Comparison of ENCODE assay signal across 26 mouse cellular contexts in the genomic region with DNA sequence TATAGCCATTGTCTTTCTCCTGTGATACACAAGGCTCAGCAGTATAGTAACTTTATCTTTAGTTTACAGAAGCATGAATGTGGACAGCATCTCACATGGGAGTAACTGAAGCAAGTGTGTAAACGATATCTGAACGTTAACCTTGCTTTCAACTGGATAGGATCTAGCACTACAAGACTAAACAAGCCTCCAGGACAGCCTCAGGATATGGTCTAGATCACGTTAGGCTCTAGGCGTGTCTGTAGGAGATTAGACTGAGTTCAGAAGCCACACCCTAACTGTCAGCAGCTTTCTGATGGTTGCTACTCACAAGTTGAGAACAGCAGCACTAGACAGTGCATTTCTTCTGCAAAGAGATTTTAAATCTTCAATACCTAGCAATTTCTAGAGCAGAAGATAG.
DNase-seq lines count a peak whose midpoint lies in the region; ATAC-seq and TF ChIP-seq lines count a peak whose summit lies in the region.
"Had no signal": no experiment of that assay in that cellular context is flagged by ENCODE, and none has a peak within 500 bp of the region (broad histone marks: within the 10 kb centered on the region; RNA-seq: fewer than 3 reads in every experiment).

No protein-coding gene starts in this region.

- no peak overlapping the region for H3K27ac ChIP-seq in stomach, embryonic 15.5 days
- H3K27ac ChIP-seq in stomach, postnatal 0 days (replicated peaks), result no peak overlapping the region
- no peak overlapping the region for H3K27ac ChIP-seq in liver, embryonic 13.5 days
- no peak overlapping the region for H3K27ac ChIP-seq in forebrain, embryonic 12.5 days
- H3K27ac ChIP-seq: embryonic facial prominence, embryonic 12.5 days; heart, embryonic 15.5 days; hindbrain, embryonic 14.5 days; midbrain, embryonic 15.5 days; neural tube, embryonic 13.5 days had no signal

- no peaks in the 10 kb centered on the region for H3K27me3 ChIP-seq in stomach, embryonic 15.5 days (replicated peaks)
- H3K27me3 ChIP-seq in stomach, postnatal 0 days (ENCODE audit: control insufficient read depth, insufficient read depth, low read length), result no peaks in the 10 kb centered on the region
- H3K27me3 ChIP-seq in liver, embryonic 13.5 days, result no peaks in the 10 kb centered on the region
- no peaks in the 10 kb centered on the region for H3K27me3 ChIP-seq in forebrain, embryonic 12.5 days
- H3K27me3 ChIP-seq: embryonic facial prominence, embryonic 12.5 days; heart, embryonic 15.5 days; megakaryocyte, embryonic 14.5 days; midbrain, embryonic 15.5 days; neural tube, embryonic 13.5 days had no signal

- no peak overlapping the region for H3K4me3 ChIP-seq in stomach, embryonic 15.5 days (replicated peaks)
- H3K4me3 ChIP-seq in stomach, postnatal 0 days (ENCODE audit: low read depth, low read length), result no peak overlapping the region
- H3K4me3 ChIP-seq in liver, embryonic 13.5 days (replicated peaks), result no peak overlapping the region
- H3K4me3 ChIP-seq in forebrain, embryonic 12.5 days (replicated peaks), result no peak overlapping the region
- H3K4me3 ChIP-seq: embryonic facial prominence, embryonic 12.5 days; heart, embryonic 15.5 days; megakaryocyte, embryonic 14.5 days; midbrain, embryonic 15.5 days; neural tube, embryonic 13.5 days had no signal

- no peak for DNase-seq in stomach, postnatal 0 days (ENCODE audit: low spot score)
- no peak for DNase-seq in liver, embryonic 13.5 days
- no peak for DNase-seq in embryo, embryonic 11 days
- DNase-seq in right cerebral cortex, adult 18-20 months, result no peak
- DNase-seq: adrenal gland, postnatal 25 days; cerebellum, adult 11 months; cerebellum, adult 9-11 months; gastrocnemius, postnatal 25 days; heart, postnatal 4 days; kidney, adult 8-10 months; kidney, postnatal 10 days; lung, adult 18-20 months; retina, postnatal 1 day; thymus, adult 2 months had no signal

- no peak for TF ChIP-seq CTCF in stomach, postnatal 0 days (IDR thresholded peaks at IDR 0.05; ENCODE audit: low read depth)

- peak; percentile 63; the same call in 1 of the 2 replicates for ATAC-seq in stomach, embryonic 15.5 days (ENCODE audit: insufficient read depth, low FRiP score, low read depth)
- no peak for ATAC-seq in stomach, postnatal 0 days (ENCODE audit: low FRiP score, low TSS enrichment)
- ATAC-seq in erythroblast, adult 5-6 weeks (replicated peaks; ENCODE audit: low FRiP score, poor library complexity, severe bottlenecking), result peak; percentile 79
- ATAC-seq in liver, embryonic 13.5 days (ENCODE audit: low read depth), result peak; percentile 98
- ATAC-seq in megakaryocyte-erythroid progenitor cell, adult 5-6 weeks (replicated peaks; ENCODE audit: low FRiP score, low TSS enrichment, poor library complexity, severe bottlenecking), result peak; percentile 97
- ATAC-seq in forebrain, embryonic 12.5 days (ENCODE audit: low FRiP score), result no peak
- ATAC-seq: forebrain, embryonic 16.5 days; inflammation-experienced regulatory T-cells, adult 6 months; midbrain, embryonic 15.5 days had no signal

- WGBS in stomach, embryonic 15.5 days, result 49% methylated on average over 4 of the region's 4 CpGs
- WGBS in stomach, postnatal 0 days, result 33% methylated on average over 4 of the region's 4 CpGs
- 47% methylated on average over 4 of the region's 4 CpGs for WGBS in liver, embryonic 13.5 days (ENCODE audit: insufficient replicate concordance)
- 85% methylated on average over 4 of the region's 4 CpGs for WGBS in forebrain, embryonic 12.5 days

- H3K4me2 ChIP-seq in stomach, embryonic 15.5 days, result no peak overlapping the region
- no peak overlapping the region for H3K4me2 ChIP-seq in stomach, postnatal 0 days (replicated peaks; ENCODE audit: low read depth)
- no peak overlapping the region for H3K4me2 ChIP-seq in liver, embryonic 13.5 days
- no peak overlapping the region for H3K4me2 ChIP-seq in forebrain, embryonic 12.5 days
- H3K4me2 ChIP-seq: embryonic facial prominence, embryonic 12.5 days; heart, embryonic 15.5 days; hindbrain, embryonic 14.5 days; midbrain, embryonic 15.5 days; neural tube, embryonic 13.5 days had no signal

- H3K9ac ChIP-seq in stomach, embryonic 15.5 days, result no peak overlapping the region
- no peak overlapping the region for H3K9ac ChIP-seq in stomach, postnatal 0 days (ENCODE audit: low read length)
- H3K9ac ChIP-seq in liver, embryonic 13.5 days, result no peak overlapping the region
- no peak overlapping the region for H3K9ac ChIP-seq in forebrain, embryonic 12.5 days
- H3K9ac ChIP-seq: embryonic facial prominence, embryonic 12.5 days; heart, embryonic 15.5 days; hindbrain, embryonic 14.5 days; midbrain, embryonic 15.5 days; neural tube, embryonic 13.5 days had no signal

- no peaks in the 10 kb centered on the region for H3K9me3 ChIP-seq in stomach, embryonic 15.5 days
- no peaks in the 10 kb centered on the region for H3K9me3 ChIP-seq in stomach, postnatal 0 days (ENCODE audit: control insufficient read depth, low read length)
- H3K9me3 ChIP-seq in liver, embryonic 13.5 days (replicated peaks), result no peaks in the 10 kb centered on the region
- no peaks in the 10 kb centered on the region for H3K9me3 ChIP-seq in forebrain, embryonic 12.5 days
- H3K9me3 ChIP-seq: embryonic facial prominence, embryonic 12.5 days; heart, embryonic 15.5 days; megakaryocyte, embryonic 14.5 days; midbrain, embryonic 15.5 days; neural tube, embryonic 13.5 days had no signal

- no peak for TF ChIP-seq EP300 in stomach, postnatal 0 days (optimal IDR thresholded peaks at IDR 0.05)

- no peaks in the 10 kb centered on the region for H3K36me3 ChIP-seq in stomach, embryonic 15.5 days
- no peaks in the 10 kb centered on the region for H3K36me3 ChIP-seq in stomach, postnatal 0 days (ENCODE audit: control insufficient read depth, insufficient read depth, low read length)
- no peaks in the 10 kb centered on the region for H3K36me3 ChIP-seq in liver, embryonic 13.5 days
- no peaks in the 10 kb centered on the region for H3K36me3 ChIP-seq in forebrain, embryonic 12.5 days (replicated peaks)
- H3K36me3 ChIP-seq: embryonic facial prominence, embryonic 12.5 days; heart, embryonic 15.5 days; midbrain, embryonic 15.5 days; neural tube, embryonic 13.5 days had no signal

- H3K4me1 ChIP-seq in stomach, embryonic 15.5 days, result no peaks in the 10 kb centered on the region
- no peaks in the 10 kb centered on the region for H3K4me1 ChIP-seq in stomach, postnatal 0 days (replicated peaks; ENCODE audit: control insufficient read depth, insufficient read depth)
- H3K4me1 ChIP-seq in liver, embryonic 13.5 days (replicated peaks), result no peaks in the 10 kb centered on the region
- H3K4me1 ChIP-seq in forebrain, embryonic 12.5 days, result no peaks in the 10 kb centered on the region
- H3K4me1 ChIP-seq: embryonic facial prominence, embryonic 12.5 days; heart, embryonic 15.5 days; megakaryocyte, embryonic 14.5 days; midbrain, embryonic 15.5 days; neural tube, embryonic 13.5 days had no signal

Comparison
In these comparisons a context has a peak if more than half of its experiments do, and no peak if none do; other contexts are left out.
1. ATAC-seq: peak in stomach, embryonic 15.5 days (single experiment), erythroblast, adult 5-6 weeks (single experiment), liver, embryonic 13.5 days (single experiment) and megakaryocyte-erythroid progenitor cell, adult 5-6 weeks (single experiment); none in stomach, postnatal 0 days (single experiment) and forebrain, embryonic 12.5 days (single experiment).